Mouse (Mus musculus) ES-Bruce4 (cell line): ENCODE measurements around the gene Rbm47. TPM values are rescaled to one million over a fixed set of nuclear protein-coding genes. Genes with fewer than 3 reads are reported as not detected.
A peak's percentile ranks its signal among the peaks of the same experiment; 100 is the strongest.

Experiments
- H3K27ac ChIP-seq: 2 replicates; pipeline ENCODE4 v1.5.1; 2012; ENCODE audit warnings: low read length, inconsistent platforms; ENCODE audit not compliant: insufficient read depth
- H3K27me3 ChIP-seq: 2 replicates; pipeline ENCODE4 v1.6.1; 2012; ENCODE audit warnings: mild to moderate bottlenecking, low read length, inconsistent platforms; ENCODE audit not compliant: control insufficient read depth, poor library complexity, insufficient read depth, severe bottlenecking
- H3K36me3 ChIP-seq: 2 replicates; pipeline ENCODE4 v1.6.1; 2012; ENCODE audit warnings: inconsistent platforms, mild to moderate bottlenecking, low read length, moderate library complexity; ENCODE audit not compliant: control insufficient read depth, poor library complexity, insufficient read depth, severe bottlenecking
- H3K4me1 ChIP-seq: one replicate; pipeline ENCODE4 v1.8.1; 2011; ENCODE audit warnings: low read length; ENCODE audit not compliant: control insufficient read depth, insufficient read depth
- H3K4me3 ChIP-seq: 2 replicates; pipeline ENCODE4 v1.5.1; 2011; ENCODE audit warnings: low read depth, mild to moderate bottlenecking, low read length
- H3K9ac ChIP-seq: 2 replicates; pipeline ENCODE4 v1.6.1; 2012; ENCODE audit warnings: low read depth, mild to moderate bottlenecking, inconsistent platforms; ENCODE audit not compliant: poor library complexity, severe bottlenecking
- H3K9me3 ChIP-seq: replicated peaks from 2 replicates; pipeline ENCODE4 v1.6.1; 2012; ENCODE audit warnings: mild to moderate bottlenecking, low read length, inconsistent platforms; ENCODE audit not compliant: control insufficient read depth, poor library complexity, insufficient read depth, severe bottlenecking
- CTCF ChIP-seq: IDR thresholded peaks from one replicate; pipeline ENCODE4 v1.8.1; 2011; ENCODE audit warnings: low read depth, low read length
- EP300 ChIP-seq: IDR thresholded peaks from 2 replicates; pipeline ENCODE4 v1.6.1; 2011; ENCODE audit warnings: low read depth, low read length; ENCODE audit not compliant: insufficient read depth
- POLR2A ChIP-seq: IDR thresholded peaks from one replicate; pipeline ENCODE4 v1.8.1; 2011; ENCODE audit warnings: low read length; ENCODE audit not compliant: insufficient read depth
- polyA plus RNA-seq: library from polyadenylated mRNA; stranded (reverse); fragments of >200 nt; gene quantifications from 2 replicates; pipeline ENCODE4 v1.2.4, GENCODE M21; 2011; ENCODE audit warnings: low read depth; ENCODE audit not compliant: missing spikeins, insufficient read depth, insufficient read length

The Rbm47 gene
- polyA plus RNA-seq, 1 experiment = 82.8 TPM

GRCm38 (mm10) chr5:66034375-66035195 lies 138.3 kb downstream of the Rbm47 start:
- H3K9ac ChIP-seq = no peak overlapping the region
- TF ChIP-seq EP300 (0 out of 2 replicates have a peak, but pooled peaks have one; percentile 18), CTCF (no peak)
- no peaks in the 10 kb centered on the region for H3K9me3 ChIP-seq
- H3K4me3 ChIP-seq = no peak overlapping the region
- H3K36me3 ChIP-seq = no peaks in the 10 kb centered on the region
- peaks cover 3% of the 10 kb centered on the region for H3K4me1 ChIP-seq
- H3K27me3 ChIP-seq = no peaks in the 10 kb centered on the region
- H3K27ac ChIP-seq = no peak overlapping the region

GRCm38 (mm10) chr5:66032826-66033225 lies 140.1 kb downstream of the Rbm47 start:
- no peak overlapping the region for H3K9ac ChIP-seq
- H3K36me3 ChIP-seq = no peaks in the 10 kb centered on the region
- no peaks in the 10 kb centered on the region for H3K27me3 ChIP-seq
- H3K9me3 ChIP-seq = no peaks in the 10 kb centered on the region
- TF ChIP-seq EP300 = no peak
- TF ChIP-seq CTCF = no peak
- TF ChIP-seq POLR2A = no peak
- H3K27ac ChIP-seq = no peak overlapping the region
- H3K4me3 ChIP-seq = no peak overlapping the region
- peaks cover 3% of the 10 kb centered on the region for H3K4me1 ChIP-seq

- Histone ChIP-seq H3K4me3 (no peak overlapping the region), H3K36me3 (no peaks in the 10 kb centered on the region), H3K4me1 (peaks cover 3% of the 10 kb centered on the region), H3K27ac (no peak overlapping the region), H3K9me3 (no peaks in the 10 kb centered on the region), H3K27me3 (no peaks in the 10 kb centered on the region), H3K9ac (no peak overlapping the region)
- TF ChIP-seq POLR2A (no peak), EP300 (no peak), CTCF (no peak)
Observed at GRCm38 (mm10) chr5:66031699-66032098, 141.2 kb downstream of the Rbm47 start.

- Histone ChIP-seq H3K4me3 (no peak overlapping the region), H3K36me3 (peaks cover 6% of the 10 kb centered on the region), H3K9ac (no peak overlapping the region), H3K9me3 (no peaks in the 10 kb centered on the region), H3K4me1 (no peaks in the 10 kb centered on the region), H3K27ac (no peak overlapping the region), H3K27me3 (no peaks in the 10 kb centered on the region)
- TF ChIP-seq EP300 (no peak), CTCF (no peak), POLR2A (no peak)
Observed at GRCm38 (mm10) chr5:66028232-66028631, 144.7 kb downstream of the Rbm47 start.

- TF ChIP-seq CTCF (no peak), POLR2A (no peak), EP300 (no peak)
- Histone ChIP-seq H3K9me3 (no peaks in the 10 kb centered on the region), H3K27me3 (no peaks in the 10 kb centered on the region), H3K36me3 (peaks cover 6% of the 10 kb centered on the region), H3K9ac (no peak overlapping the region), H3K27ac (no peak overlapping the region), H3K4me3 (peak overlapping the region; percentile 28; the same call in 1 of the 2 replicates), H3K4me1 (no peaks in the 10 kb centered on the region)
Observed at GRCm38 (mm10) chr5:66027206-66027605, 145.7 kb downstream of the Rbm47 start.

GRCm38 (mm10) chr5:66026796-66027195 lies 146.1 kb downstream of the Rbm47 start:
- Histone ChIP-seq H3K9me3 (no peaks in the 10 kb centered on the region), H3K4me1 (no peaks in the 10 kb centered on the region), H3K9ac (no peak overlapping the region), H3K36me3 (peaks cover 6% of the 10 kb centered on the region), H3K27ac (no peak overlapping the region), H3K27me3 (no peaks in the 10 kb centered on the region), H3K4me3 (peak overlapping the region; percentile 28)
- TF ChIP-seq EP300 = no peak
- no peak for TF ChIP-seq POLR2A
- no peak for TF ChIP-seq CTCF
